Mouse (Mus musculus): Measurements from ENCODE around the gene Zdhhc23.

Zdhhc23 gene

GRCm38 (mm10) chr16:43979328-43980109 lies at the start of gene Zdhhc23:
Gene Zdhhc23 (minus strand): TSS chr16:43979791.
- peak; percentile 31 to 33 for DNase-seq

- DNase-seq, result no peak
These were observed 49.7 kb upstream of the Zdhhc23 start for GRCm38 (mm10) chr16:44029273-44029672.

GRCm38 (mm10) chr16:44026822-44027221 lies 47.2 kb upstream of the Zdhhc23 start:
- DNase-seq, result no peak

GRCm38 (mm10) chr16:44026210-44026609 lies 46.6 kb upstream of the Zdhhc23 start:
- no peak for DNase-seq

- no peak for DNase-seq
These were observed 39.5 kb upstream of the Zdhhc23 start for GRCm38 (mm10) chr16:44018986-44019548.

GRCm38 (mm10) chr16:44018372-44018771 lies 38.8 kb upstream of the Zdhhc23 start:
- DNase-seq, result no peak

- DNase-seq, result no peak
These were observed 38.1 kb upstream of the Zdhhc23 start for GRCm38 (mm10) chr16:44017707-44018106.

- peak; percentile 81 to 84 for DNase-seq
These were observed 36.6 kb upstream of the Zdhhc23 start for GRCm38 (mm10) chr16:44016164-44016563.

GRCm38 (mm10) chr16:44015416-44016158 lies 36.0 kb upstream of the Zdhhc23 start:
- no peak for DNase-seq

- DNase-seq, result no peak
These were observed 31.4 kb upstream of the Zdhhc23 start for GRCm38 (mm10) chr16:44011010-44011409.

- no peak for DNase-seq
These were observed 22.5 kb upstream of the Zdhhc23 start for GRCm38 (mm10) chr16:44002086-44002485.

- no peak for DNase-seq
These were observed 19.9 kb upstream of the Zdhhc23 start for GRCm38 (mm10) chr16:43999541-43999940.

- no peak for DNase-seq
These were observed 19.5 kb upstream of the Zdhhc23 start for GRCm38 (mm10) chr16:43999111-43999510.

GRCm38 (mm10) chr16:43994623-43995022 lies 15.0 kb upstream of the Zdhhc23 start:
- no peak for DNase-seq

- DNase-seq, result no peak
These were observed 6.7 kb upstream of the Zdhhc23 start for GRCm38 (mm10) chr16:43986299-43986698.

GRCm38 (mm10) chr16:43980110-43980609 lies 569 bp upstream of the Zdhhc23 start:
- DNase-seq, result no peak

GRCm38 (mm10) chr16:43979010-43979327 lies 622 bp downstream of the Zdhhc23 start:
- no peak for DNase-seq

- DNase-seq, result no peak
These were observed 5.9 kb downstream of the Zdhhc23 start for GRCm38 (mm10) chr16:43973606-43974220.

GRCm38 (mm10) chr16:43973147-43973546 lies 6.4 kb downstream of the Zdhhc23 start:
- DNase-seq, result no peak

- DNase-seq, result no peak
These were observed 7.2 kb downstream of the Zdhhc23 start for GRCm38 (mm10) chr16:43972391-43972790.

- DNase-seq, result no peak
These were observed 7.8 kb downstream of the Zdhhc23 start for GRCm38 (mm10) chr16:43971741-43972140.

- DNase-seq, result no peak
These were observed 8.4 kb downstream of the Zdhhc23 start for GRCm38 (mm10) chr16:43971189-43971588.

- DNase-seq, result no peak
These were observed 9.2 kb downstream of the Zdhhc23 start for GRCm38 (mm10) chr16:43970426-43970825.

Measured in kidney, adult 8-10 months (tissue).